Mouse (Mus musculus): ENCODE data around the gene Trip11. TPM values are rescaled to one million over a fixed set of nuclear protein-coding genes. Genes with fewer than 3 reads are reported as not detected.

The Trip11 gene
- total RNA-seq, 2 experiments from 2014 or later, result 21.3 to 38.2 TPM

- no peak for ATAC-seq (replicated peaks; ENCODE audit: poor library complexity, severe bottlenecking)
Observed at GRCm38 (mm10) chr12:101789767-101790166, 123.3 kb downstream of the Trip11 start.

DNA sequence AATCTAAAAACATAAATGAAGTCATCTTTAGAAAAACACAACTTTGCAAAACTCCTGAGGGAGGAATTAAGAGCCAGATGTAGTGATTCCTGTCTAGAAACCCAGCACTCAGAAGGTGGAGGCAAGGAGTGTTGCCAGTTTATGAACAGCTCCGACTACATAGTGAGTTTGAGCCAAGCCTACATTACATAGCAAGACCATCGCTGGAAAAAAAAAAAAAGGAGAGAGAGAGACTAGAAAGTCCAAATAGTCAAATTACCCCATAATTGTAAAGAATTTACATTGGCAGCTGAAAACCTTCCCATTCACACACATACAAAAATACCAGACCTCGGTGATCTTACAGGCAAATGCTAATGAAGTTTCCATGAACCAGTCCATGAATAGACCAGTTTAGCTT, 123.8 kb downstream of the Trip11 start:
- ATAC-seq (replicated peaks; ENCODE audit: poor library complexity, severe bottlenecking), result no peak

Other genes starting within 250 kb of the Trip11 start
- not detected in 2 replicates for gene Tc2n, start 194.7 kb downstream of the Trip11 start, total RNA-seq (2014; fragmentation: Nextera tagmentation)
- gene Tc2n, start 194.7 kb downstream of the Trip11 start, total RNA-seq (2017), result not detected in 2 replicates
- gene Fbln5, start 94.2 kb downstream of the Trip11 start, total RNA-seq (2014; fragmentation: Nextera tagmentation), result not detected in 2 replicates
- not detected in 2 replicates for gene Fbln5, start 94.2 kb downstream of the Trip11 start, total RNA-seq (2017)
- 28.8 and 31.3 TPM in 2 replicates for gene Atxn3, start 45.0 kb upstream of the Trip11 start, total RNA-seq (2014; fragmentation: Nextera tagmentation)
- gene Atxn3, start 45.0 kb upstream of the Trip11 start, total RNA-seq (2017), result 56.4 and 74.5 TPM in 2 replicates
- 21.9 and 24.9 TPM in 2 replicates for gene Cpsf2, start 62.7 kb upstream of the Trip11 start, total RNA-seq (2014; fragmentation: Nextera tagmentation)
- gene Cpsf2, start 62.7 kb upstream of the Trip11 start, total RNA-seq (2017), result 55.8 and 57.1 TPM in 2 replicates
- not detected in 2 replicates for gene Slc24a4, start 215.5 kb upstream of the Trip11 start, total RNA-seq (2014; fragmentation: Nextera tagmentation)
- not detected in 2 replicates for gene Slc24a4, start 215.5 kb upstream of the Trip11 start, total RNA-seq (2017)